Mouse (Mus musculus) gastrocnemius, postnatal 10 days (tissue): ENCODE results near the gene Casp3. TPM values are rescaled to one million over a fixed set of nuclear protein-coding genes. Genes with fewer than 3 reads are reported as not detected.
"Not testable (repeated sequence)": the region's sequence is repeated elsewhere in the genome, so short reads cannot be mapped to it uniquely, and the experiment has no call there.

Experiments
- DNase-seq: peaks from one replicate; pipeline ENCODE4 v3.0.0; 2021; ENCODE audit warnings: mixed read lengths
- long read RNA-seq, 2 experiments: library from polyadenylated mRNA; stranded (forward); transcript quantifications; one replicate each; pipeline ENCODE4 v2.0.0; 2021
- total RNA-seq, 2 experiments: library from RNA; stranded (reverse); gene quantifications; 2 replicates each; pipeline ENCODE4 v1.2.3; 2021

Gene Casp3
- 10 to 100 TPM; 13.1 to 18.4 TPM for total RNA-seq
- long read RNA-seq, experiment 1, transcript Casp3-204 (7 exons, 2,601 nt): major isoform, 14 of 25 reads
- long read RNA-seq, experiment 1, partial matches to known transcripts: 4 of 25 reads
- long read RNA-seq, experiment 1, other reads (novel, unspliced or antisense): 3 of 25 reads
- long read RNA-seq, experiment 2, transcript Casp3-204 (7 exons, 2,601 nt): major isoform, 15 of 22 reads
- long read RNA-seq, experiment 2, partial matches to known transcripts: 3 of 22 reads
- long read RNA-seq, experiment 2, other reads (novel, unspliced or antisense): 2 of 22 reads

GRCm38 (mm10) chr8:46616879-46617689 lies at the start of gene Casp3, which contains the start of gene Primpol:
Casp3 (plus strand) TSS chr8:46617291.
Primpol (minus strand) TSS chr8:46617212.
- DNase-seq: peak; percentile 98

DNA sequence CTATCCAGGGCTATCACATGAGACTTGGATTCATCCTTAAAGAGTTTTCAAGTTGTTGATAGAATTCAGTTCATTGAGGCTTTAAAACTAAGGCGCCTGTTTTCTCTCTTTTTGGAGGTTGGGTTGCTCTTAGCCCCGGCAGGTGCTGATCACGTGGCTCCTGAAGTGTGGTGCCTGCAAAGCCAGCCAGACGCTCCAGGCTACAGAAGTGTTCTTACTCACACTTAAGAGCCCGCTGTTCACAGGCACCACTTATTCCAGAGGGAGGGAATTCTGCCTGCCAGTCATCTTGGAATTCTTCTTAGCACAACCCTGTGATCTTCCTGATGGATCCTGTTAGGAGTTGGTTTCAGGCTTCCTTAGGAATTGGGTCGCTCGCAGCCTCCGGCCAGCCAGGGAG lies 49.1 kb upstream of the Casp3 start:
- DNase-seq: no peak

GRCm38 (mm10) chr8:46568942-46569341 lies 48.1 kb upstream of the Casp3 start:
- DNase-seq: no peak

- no peak for DNase-seq
Measured at GRCm38 (mm10) chr8:46569659-46570441, 47.2 kb upstream of the Casp3 start.

- DNase-seq: no peak
Measured at GRCm38 (mm10) chr8:46570673-46571072, 46.4 kb upstream of the Casp3 start.

DNA sequence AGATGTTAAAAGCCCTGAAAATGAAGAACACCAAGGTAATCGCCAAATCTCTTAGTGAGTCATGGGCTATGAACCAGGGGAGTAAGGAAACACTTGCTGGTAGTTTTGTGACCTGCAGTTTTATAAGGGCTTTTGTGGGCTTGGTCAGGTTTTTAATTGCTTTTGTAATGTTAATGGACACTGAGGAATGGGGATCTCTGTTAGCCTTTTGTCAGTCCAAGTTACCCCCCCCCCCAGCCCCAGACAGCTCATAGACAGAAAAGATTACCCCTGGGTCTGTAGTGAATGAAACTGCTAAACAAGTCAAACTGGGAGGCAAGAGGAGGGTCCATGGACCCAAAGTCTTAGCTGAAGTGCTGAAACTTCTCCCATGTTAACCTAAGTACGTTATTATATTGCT lies 43.6 kb upstream of the Casp3 start:
- no peak for DNase-seq

GRCm38 (mm10) chr8:46573964-46574363 lies 43.1 kb upstream of the Casp3 start:
- DNase-seq: no peak

DNA sequence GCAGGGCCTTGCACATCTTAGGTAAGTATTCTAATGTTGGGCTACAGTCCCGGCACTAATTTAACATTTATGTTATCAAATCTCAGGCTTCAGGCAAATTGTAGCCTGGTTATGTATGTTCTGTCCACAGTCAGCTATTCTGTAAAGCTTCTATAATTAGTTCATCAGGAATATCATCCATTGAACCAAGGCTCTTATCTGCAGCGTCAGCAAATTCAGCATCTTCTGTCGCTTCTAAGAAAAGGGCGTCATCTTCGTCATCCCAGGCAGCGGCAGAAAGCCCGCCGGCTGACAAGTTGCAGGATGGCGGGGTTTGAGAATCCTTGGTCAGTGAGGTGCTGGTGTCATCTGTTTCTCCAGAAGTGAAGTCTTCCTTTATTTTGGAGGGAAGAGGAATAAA lies 38.3 kb upstream of the Casp3 start:
- DNase-seq: no peak

DNA sequence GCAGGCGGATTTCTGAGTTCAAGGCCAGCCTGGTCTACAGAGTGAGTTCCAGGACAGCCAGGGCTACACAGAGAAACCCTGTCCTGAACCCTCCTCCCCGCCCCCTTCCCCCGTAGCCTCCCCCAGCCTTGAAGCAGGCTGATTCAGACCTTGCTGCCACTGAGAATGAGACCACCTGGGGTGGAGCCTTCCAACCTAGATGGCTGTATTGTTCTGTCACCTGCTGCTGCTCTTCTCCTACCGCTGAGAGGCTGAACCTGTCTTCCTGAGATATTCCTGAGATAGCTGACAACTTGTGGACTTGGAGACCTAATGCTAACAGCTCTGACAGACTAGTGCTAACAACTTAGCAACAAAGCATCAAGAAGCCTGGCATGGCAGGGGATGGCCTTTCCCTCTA lies 32.8 kb upstream of the Casp3 start:
- not testable (repeated sequence) for DNase-seq

DNA sequence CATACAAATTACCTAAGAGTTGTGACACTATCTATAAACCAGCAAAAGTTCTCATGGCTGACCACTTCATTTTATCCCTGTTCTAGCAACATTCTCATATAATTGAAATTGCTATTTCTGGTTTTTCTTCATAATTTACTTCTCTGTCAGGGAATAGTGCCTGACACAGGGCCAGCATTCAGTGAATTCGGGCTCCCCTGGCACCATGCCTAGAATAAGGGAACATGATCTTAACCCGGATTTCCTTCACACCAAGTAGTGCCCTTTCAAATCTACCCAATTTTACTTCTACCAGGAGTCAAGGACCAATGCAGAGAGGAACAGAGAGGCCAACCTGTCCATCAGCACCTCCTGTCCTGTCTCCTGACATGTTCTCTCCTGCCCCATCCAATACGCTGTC lies 31.5 kb upstream of the Casp3 start:
- DNase-seq: no peak

- DNase-seq: no peak
Measured at GRCm38 (mm10) chr8:46587911-46588310, 29.2 kb upstream of the Casp3 start.

DNA sequence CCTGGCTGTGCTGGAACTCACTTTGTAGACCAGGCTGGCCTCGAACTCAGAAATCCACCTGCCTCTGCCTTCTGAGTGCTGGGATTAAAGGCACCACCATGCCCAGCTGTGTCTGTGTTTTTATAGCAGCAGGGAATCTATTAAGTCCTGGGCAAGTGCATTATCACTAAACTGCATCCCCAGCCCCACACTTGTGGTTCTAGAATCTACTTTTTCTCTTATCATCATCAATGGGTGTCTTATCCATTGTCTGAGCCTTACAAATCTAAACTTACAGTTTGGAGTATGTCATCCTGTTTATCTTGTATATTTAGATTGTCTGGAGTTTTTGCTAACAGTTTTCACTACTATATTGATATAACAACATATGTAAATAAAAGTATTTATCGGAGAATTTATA lies 28.4 kb upstream of the Casp3 start:
- no peak for DNase-seq

- no peak for DNase-seq
Measured at GRCm38 (mm10) chr8:46593067-46593466, 24.0 kb upstream of the Casp3 start.

- DNase-seq: no peak
Measured at GRCm38 (mm10) chr8:46593772-46594171, 23.3 kb upstream of the Casp3 start.

- DNase-seq: no peak
Measured at GRCm38 (mm10) chr8:46595593-46595992, 21.5 kb upstream of the Casp3 start.

DNA sequence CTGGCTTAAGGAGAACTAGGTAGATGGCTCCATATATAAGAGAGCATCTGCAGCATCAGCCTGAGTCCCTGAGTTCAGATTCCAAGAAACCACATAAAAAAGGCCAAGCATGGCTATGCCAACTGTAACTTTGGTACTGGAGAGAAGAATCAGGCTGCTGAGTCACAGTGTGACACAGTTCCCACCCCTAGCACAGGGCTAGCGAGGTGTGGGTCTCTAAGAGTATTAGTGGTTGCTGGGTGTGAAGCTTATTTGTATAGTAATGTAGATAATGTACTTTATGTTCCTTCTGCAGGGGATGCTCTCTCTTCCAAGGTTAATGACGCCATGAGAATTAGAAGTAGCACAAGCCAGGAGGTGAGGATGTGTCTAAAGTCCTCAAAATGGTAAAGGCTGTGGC lies 20.6 kb upstream of the Casp3 start:
- DNase-seq: no peak

DNA sequence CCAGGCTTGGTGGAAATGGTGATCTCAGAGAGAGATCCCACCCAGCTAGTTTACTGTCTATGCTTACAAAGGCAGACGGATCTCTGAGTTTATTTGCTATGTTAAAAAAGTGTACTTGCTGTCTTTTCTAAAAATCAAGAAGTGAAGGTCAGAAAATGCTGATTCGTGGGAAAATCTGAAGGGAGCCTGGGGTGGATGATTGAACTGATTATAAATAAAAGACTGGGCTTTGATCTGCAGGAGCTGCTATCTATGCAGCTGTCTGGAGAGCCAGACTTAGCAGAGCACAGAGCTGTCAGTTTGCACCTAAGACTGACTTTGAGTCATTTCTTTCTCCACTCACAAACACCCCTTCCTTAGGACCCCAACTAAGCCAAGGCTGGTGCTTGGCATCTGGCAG lies 19.7 kb upstream of the Casp3 start:
- DNase-seq: no peak

- no peak for DNase-seq
Measured at GRCm38 (mm10) chr8:46598114-46598513, 19.0 kb upstream of the Casp3 start.

DNA sequence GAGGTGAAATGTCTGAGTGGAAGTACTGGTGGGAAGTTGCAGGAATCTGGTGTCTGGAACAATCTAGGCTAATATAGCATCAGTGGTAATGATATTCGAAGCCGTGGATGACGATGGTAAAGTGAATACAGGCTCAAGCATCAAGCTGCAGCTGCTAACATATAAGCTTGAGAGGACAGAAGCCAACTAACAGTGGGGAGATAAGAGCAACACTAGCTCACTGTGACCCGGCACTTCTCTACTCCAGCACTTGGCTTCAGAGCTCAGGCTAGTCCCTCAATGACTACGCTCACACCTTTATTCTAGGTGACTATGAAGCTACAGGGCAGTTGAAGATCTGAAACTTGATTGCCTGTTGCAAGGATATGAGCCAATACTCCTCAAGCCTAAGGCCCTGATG lies 18.3 kb upstream of the Casp3 start:
- DNase-seq: no peak

GRCm38 (mm10) chr8:46599314-46599904 lies 17.7 kb upstream of the Casp3 start:
- no peak for DNase-seq

GRCm38 (mm10) chr8:46600959-46601707 lies 16.0 kb upstream of the Casp3 start:
- DNase-seq: no peak

GRCm38 (mm10) chr8:46603587-46603986 lies 13.5 kb upstream of the Casp3 start:
- DNase-seq: no peak
